Mouse (Mus musculus) adrenal gland, postnatal 36 days (tissue): ENCODE measurements around the gene Gm21732. TPM values are rescaled to one million over a fixed set of nuclear protein-coding genes. Genes with fewer than 3 reads are reported as not detected.
"Not testable (repeated sequence)": the region's sequence is repeated elsewhere in the genome, so short reads cannot be mapped to it uniquely, and the experiment has no call there.

ENCODE experiments used
- DNase-seq, 2 experiments: peaks; one replicate each; pipeline ENCODE4 v3.0.0; 2021; ENCODE audit warnings: mixed read lengths in 1 of 2
- long read RNA-seq, 2 experiments: library from polyadenylated mRNA; stranded (forward); transcript quantifications; one replicate each; pipeline ENCODE4 v2.0.0; 2021; ENCODE audit warnings: borderline sequencing depth in 2 of 2
- total RNA-seq, 2 experiments: library from RNA; stranded (reverse); gene quantifications; 2 replicates each; pipeline ENCODE4 v1.2.3; 2021

Gm21732 gene
- total RNA-seq = not detected
- long read RNA-seq, experiment 1 = 0 reads
- long read RNA-seq, experiment 2 = 0 reads

DNA sequence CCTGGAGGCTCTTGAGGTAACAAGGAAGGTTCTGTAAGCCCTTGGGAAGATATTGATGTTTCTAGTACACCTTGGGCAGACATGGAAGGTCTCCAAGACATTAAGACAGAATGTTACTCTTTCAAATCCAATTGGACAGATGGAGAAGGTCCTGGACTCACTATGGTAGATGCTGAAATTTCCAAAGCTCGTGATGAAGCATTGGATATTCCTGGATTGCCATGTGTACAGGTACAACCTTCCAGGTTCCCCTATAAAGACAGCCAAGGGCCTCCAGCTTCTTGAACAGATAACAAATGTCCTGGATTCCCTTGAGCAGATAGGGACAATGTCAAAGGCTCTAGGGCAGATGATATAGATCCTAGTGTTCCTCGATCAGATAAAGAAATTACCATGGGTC, at the start of gene Gm21732:
Gene Gm21732 (minus strand): TSS at position 101 of the 400 bp plus-strand sequence.
- not testable (repeated sequence) for DNase-seq

Other genes with a start within 250 kb of the Gm21732 start
- gene Gm20897, start 73.5 kb downstream of the Gm21732 start, total RNA-seq = not detected